Mouse (Mus musculus) spleen, postnatal 14 days (tissue): ENCODE measurements around the gene Rarb.
"Not testable (repeated sequence)": the region's sequence is repeated elsewhere in the genome, so short reads cannot be mapped to it uniquely, and the experiment has no call there.

ENCODE experiments used
- DNase-seq, 2 experiments: peaks; one replicate each; pipeline ENCODE4 v3.0.0; 2021 to 2022; ENCODE audit warnings: low spot score in 2 of 2

Rarb gene

GRCm38 (mm10) chr14:16818602-16819250 lies at the start of gene Rarb:
Gene Rarb, minus strand, starts transcription at chr14:16819156.
- no peak for DNase-seq

GRCm38 (mm10) chr14:16842036-16842435 lies 23.1 kb upstream of the Rarb start:
- no peak for DNase-seq

GRCm38 (mm10) chr14:16841597-16841989 lies 22.6 kb upstream of the Rarb start:
- DNase-seq: no peak

GRCm38 (mm10) chr14:16840951-16841596 lies 22.1 kb upstream of the Rarb start:
- DNase-seq: no peak

GRCm38 (mm10) chr14:16840135-16840534 lies 21.2 kb upstream of the Rarb start:
- no peak for DNase-seq

GRCm38 (mm10) chr14:16815096-16815741 lies 3.7 kb downstream of the Rarb start:
- DNase-seq: no peak

GRCm38 (mm10) chr14:16806155-16806554 lies 12.8 kb downstream of the Rarb start:
- no peak for DNase-seq

- DNase-seq: no peak
These were observed 28.8 kb downstream of the Rarb start for GRCm38 (mm10) chr14:16790161-16790560.

- DNase-seq: no peak
These were observed 36.9 kb downstream of the Rarb start for GRCm38 (mm10) chr14:16781942-16782541.

GRCm38 (mm10) chr14:16776723-16777381 lies 42.1 kb downstream of the Rarb start:
- DNase-seq: no peak

- no peak for DNase-seq
These were observed 46.0 kb downstream of the Rarb start for GRCm38 (mm10) chr14:16772927-16773326.

GRCm38 (mm10) chr14:16765891-16766290 lies 53.1 kb downstream of the Rarb start:
- DNase-seq: no peak

GRCm38 (mm10) chr14:16762773-16763172 lies 56.2 kb downstream of the Rarb start:
- no peak for DNase-seq

- DNase-seq: no peak
These were observed 60.1 kb downstream of the Rarb start for GRCm38 (mm10) chr14:16758773-16759434.

GRCm38 (mm10) chr14:16755601-16756000 lies 63.4 kb downstream of the Rarb start:
- DNase-seq: not testable (repeated sequence)

- DNase-seq: no peak
These were observed 66.3 kb downstream of the Rarb start for GRCm38 (mm10) chr14:16752648-16753047.

GRCm38 (mm10) chr14:16746982-16747578 lies 71.9 kb downstream of the Rarb start:
- DNase-seq: no peak

- DNase-seq: no peak
These were observed 77.8 kb downstream of the Rarb start for GRCm38 (mm10) chr14:16740982-16741739.

GRCm38 (mm10) chr14:16738538-16738937 lies 80.4 kb downstream of the Rarb start:
- DNase-seq: no peak

- DNase-seq: no peak
These were observed 81.2 kb downstream of the Rarb start for GRCm38 (mm10) chr14:16737781-16738180.
